Mouse (Mus musculus): Measurements from ENCODE around the gene Dok3.

Dok3 gene

DNA sequence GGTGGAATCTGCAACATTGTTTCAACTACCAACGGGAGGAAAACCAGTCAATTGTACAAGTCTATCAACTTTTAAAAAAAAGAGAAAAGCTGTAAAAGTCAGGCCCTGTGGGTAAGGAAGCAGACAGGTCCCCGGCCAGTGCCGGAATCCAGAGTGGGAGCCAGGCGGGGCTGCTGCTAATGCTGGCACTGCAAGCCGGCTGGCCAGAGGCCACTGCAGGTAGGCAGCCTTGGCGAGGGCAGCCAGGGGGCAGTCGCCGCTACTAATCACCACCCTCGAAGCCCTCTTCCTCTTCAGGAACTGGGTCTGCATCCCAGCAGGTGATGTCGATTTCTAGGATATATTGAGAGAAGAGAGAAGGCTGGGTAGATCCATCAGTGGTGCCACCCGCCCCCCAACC lies 55.1 kb downstream of the Dok3 start:
- DNase-seq, result no peak

All from cerebellum, adult 8-10 months (tissue).